Mouse (Mus musculus) cerebral cortex, adult 2 months (tissue): ENCODE results near the gene Ptpn21.

ENCODE experiments used
- WGBS: fragments of 180-500 bp; shearing (Covaris S2); methylation state at CpG from one replicate; pipeline ENCODE4 v1.1.7; 2018; 5-methylcytosine and 5-hydroxymethylcytosine counted together

Gene Ptpn21

DNA sequence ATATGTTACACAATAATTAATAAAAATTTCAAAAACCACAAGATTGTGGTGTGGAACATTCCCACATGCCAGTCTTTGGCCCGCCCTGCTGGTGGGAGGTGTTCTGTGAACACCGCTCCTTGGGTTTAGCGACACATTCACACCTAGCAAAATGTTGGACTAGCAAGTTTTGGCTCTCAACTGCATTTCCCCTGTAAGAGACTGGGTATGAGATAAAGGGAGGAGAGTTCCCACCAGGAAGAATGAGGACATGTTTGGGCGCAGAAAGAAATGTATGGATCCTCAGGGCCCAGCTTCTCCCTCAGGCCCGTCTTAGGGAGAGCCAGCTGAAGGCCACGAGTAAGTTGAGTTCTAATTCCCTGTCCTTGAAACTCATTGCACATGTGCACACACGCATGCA lies 74.6 kb downstream of the Ptpn21 start:
- 82% methylated on average over 7 of the region's 7 CpGs for WGBS

DNA sequence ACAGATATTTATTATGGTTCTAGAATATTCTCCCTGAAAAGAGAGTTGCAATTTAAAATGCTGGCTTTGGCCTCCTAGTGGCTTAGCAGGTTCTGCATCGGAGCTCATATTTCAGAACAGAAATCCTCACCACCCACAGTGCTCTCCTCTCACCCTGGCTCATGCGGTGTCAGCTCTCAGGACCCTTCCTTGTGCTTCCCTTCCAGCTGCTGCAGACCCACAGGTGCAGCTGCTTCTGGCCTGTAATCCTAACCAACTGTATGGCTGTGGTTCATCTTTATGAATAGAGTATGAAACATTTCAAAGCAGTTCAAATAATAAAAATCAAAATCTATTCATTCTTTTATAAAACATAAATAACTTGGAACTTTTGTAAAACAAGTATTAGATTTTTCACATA lies 80.3 kb downstream of the Ptpn21 start:
- WGBS = 52% methylated on average over 2 of the region's 2 CpGs

DNA sequence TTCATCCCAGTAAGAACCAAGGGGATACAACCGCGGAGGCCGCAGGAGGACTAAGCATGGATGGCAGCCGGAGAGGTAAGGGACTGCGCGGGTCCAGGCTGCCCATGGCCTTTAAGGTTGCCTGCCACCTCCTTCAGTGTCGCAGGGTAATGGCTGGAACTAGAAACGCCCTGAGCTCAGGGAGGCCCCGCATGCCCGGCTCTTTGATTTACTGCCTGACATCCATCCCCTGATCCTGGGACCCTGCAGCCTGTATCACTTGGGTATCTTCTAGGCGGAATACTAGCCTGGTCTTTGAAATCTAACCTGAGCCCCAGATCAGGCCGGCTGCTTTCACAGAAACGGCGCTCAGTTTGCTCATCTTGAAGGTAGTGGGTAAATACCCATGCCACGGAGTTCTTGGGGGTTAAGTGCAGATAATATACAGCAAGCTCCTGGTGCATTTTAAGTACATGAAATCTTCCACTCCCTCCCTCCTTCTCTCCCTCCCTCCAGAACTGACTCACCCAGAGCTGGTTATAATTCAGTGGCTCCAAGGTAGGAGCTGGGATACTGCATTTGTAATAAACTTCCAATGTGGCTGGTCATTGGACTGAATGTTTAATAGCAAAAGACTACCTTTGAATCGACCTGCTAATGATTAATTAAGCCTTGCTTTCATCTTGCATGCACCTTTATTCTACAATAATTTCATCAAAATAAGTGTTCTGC lies 108.8 kb downstream of the Ptpn21 start:
- 2% methylated on average over 16 of the region's 16 CpGs for WGBS

DNA sequence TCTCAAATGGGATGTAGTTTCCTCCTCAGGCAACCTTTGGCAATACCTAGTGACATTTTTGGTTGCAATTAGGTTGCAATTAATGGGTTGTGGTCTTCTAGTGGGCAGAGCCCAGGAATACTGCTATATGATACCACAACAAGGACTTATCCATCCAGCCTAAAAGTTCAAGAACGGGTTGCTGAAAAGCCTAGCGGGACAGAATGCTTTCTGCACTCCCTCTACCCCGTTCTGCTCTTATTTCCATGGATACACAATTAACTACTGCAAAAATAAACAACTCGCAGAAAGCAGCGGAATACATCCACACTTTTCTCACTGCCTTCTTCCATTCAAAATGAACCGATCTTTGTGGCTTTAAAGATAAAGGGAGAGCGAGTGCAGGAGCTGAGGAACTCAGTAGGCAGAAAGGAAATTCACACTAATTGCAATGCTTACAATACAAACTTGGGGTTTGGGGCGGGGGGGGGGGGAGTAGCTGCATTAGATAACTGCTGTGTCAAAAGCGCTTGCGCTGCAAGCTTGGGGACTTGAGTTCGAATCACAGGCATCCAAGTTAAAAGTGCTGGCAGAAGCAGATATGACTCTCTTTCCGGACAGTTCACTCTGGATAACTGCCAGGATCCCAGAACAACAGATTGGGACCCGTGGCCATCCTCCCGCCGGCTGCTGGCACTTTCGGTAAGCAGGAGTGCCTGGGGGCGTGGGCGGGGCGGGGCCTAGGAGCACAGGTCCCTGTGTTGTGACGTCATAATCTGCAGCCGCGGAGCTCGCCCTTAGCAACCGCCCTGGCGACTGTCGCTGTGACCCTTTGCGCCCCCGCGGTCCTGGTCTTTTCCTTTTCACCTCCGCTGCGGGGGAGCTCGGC lies 109.6 kb downstream of the Ptpn21 start, which contains the start of gene Spata7:
TSS of gene Spata7 (plus strand) at position 766 of the 868 bp plus-strand sequence.
- WGBS = 2% methylated on average over 32 of the region's 32 CpGs
